Mouse (Mus musculus): ENCODE results near the gene Ubxn6. TPM values are rescaled to one million over a fixed set of nuclear protein-coding genes. Genes with fewer than 3 reads are reported as not detected.

Ubxn6 gene
- total RNA-seq, 2 experiments from 2014 or later, result 38.3 to 38.9 TPM

Other genes with a start within 250 kb of the Ubxn6 start
- 1 to 10 TPM; 3.3 to 4.0 TPM for gene Zfp119a, start 196.1 kb downstream of the Ubxn6 start, total RNA-seq (2021)
- 1 to 10 TPM; 3.1 to 3.6 TPM for gene Zfp959, start 182.9 kb downstream of the Ubxn6 start, total RNA-seq (2021)
- gene Zfp119b, start 125.5 kb downstream of the Ubxn6 start, total RNA-seq (2021), result 1 to 10 TPM; 3.1 to 3.7 TPM
- under 1 TPM; 0.33 to 0.47 TPM for gene Ebi3, start 122.4 kb downstream of the Ubxn6 start, total RNA-seq (2021)
- 10 to 100 TPM in 1 of 2 experiments, 1 to 10 TPM in 1; 9.3 to 10.3 TPM for gene Yju2, start 115.9 kb downstream of the Ubxn6 start, total RNA-seq (2021)
- gene Shd, start 104.6 kb downstream of the Ubxn6 start, total RNA-seq (2021), result under 1 TPM; 0.31 to 0.62 TPM
- gene Fsd1, start 88.5 kb downstream of the Ubxn6 start, total RNA-seq (2021), result under 1 TPM in 1 of 2 experiments, not detected in 1; 0.55 TPM
- 1 to 10 TPM; 3.9 to 4.4 TPM for gene Stap2, start 69.4 kb downstream of the Ubxn6 start, total RNA-seq (2021)
- gene Mpnd, start 69.3 kb downstream of the Ubxn6 start, total RNA-seq (2021), result 10 to 100 TPM; 32.8 to 38.4 TPM
- gene Sh3gl1, start 38.4 kb downstream of the Ubxn6 start, total RNA-seq (2021), result 10 to 100 TPM; 18.3 to 20.4 TPM
- gene Chaf1a, start 34.6 kb downstream of the Ubxn6 start, total RNA-seq (2021), result 1 to 10 TPM; 1.8 to 2.3 TPM
- gene Hdgfl2, start 4.6 kb upstream of the Ubxn6 start, total RNA-seq (2021), result 10 to 100 TPM; 27.7 TPM
- gene Plin4, start 34.8 kb upstream of the Ubxn6 start, total RNA-seq (2021), result 100 to 1,000 TPM; 127 to 310 TPM
- 10 to 100 TPM; 17.6 to 48.3 TPM for gene Plin5, start 42.6 kb upstream of the Ubxn6 start, total RNA-seq (2021)
- gene Lrg1, start 47.0 kb upstream of the Ubxn6 start, total RNA-seq (2021), result 1 to 10 TPM; 2.9 to 5.6 TPM
- gene Sema6b, start 65.3 kb upstream of the Ubxn6 start, total RNA-seq (2021), result 10 to 100 TPM in 1 of 2 experiments, 1 to 10 TPM in 1; 9.8 to 12.1 TPM
- gene Tnfaip8l1, start 87.4 kb upstream of the Ubxn6 start, total RNA-seq (2021), result 1 to 10 TPM; 3.5 TPM
- 10 to 100 TPM; 23.4 to 26.4 TPM for gene Mydgf, start 108.9 kb upstream of the Ubxn6 start, total RNA-seq (2021)
- gene Dpp9, start 143.9 kb upstream of the Ubxn6 start, total RNA-seq (2021), result 10 to 100 TPM; 20.8 to 22.0 TPM
- 100 to 1,000 TPM; 101 to 117 TPM for gene Fem1a, start 181.8 kb upstream of the Ubxn6 start, total RNA-seq (2021)
- gene Ticam1, start 201.8 kb upstream of the Ubxn6 start, total RNA-seq (2021), result 1 to 10 TPM; 5.3 to 7.1 TPM
- 10 to 100 TPM; 32.8 to 55.8 TPM for gene Plin3, start 217.8 kb upstream of the Ubxn6 start, total RNA-seq (2021)
- gene Arrdc5, start 225.3 kb upstream of the Ubxn6 start, total RNA-seq (2021), result not detected
- gene Uhrf1, start 228.3 kb upstream of the Ubxn6 start, total RNA-seq (2021), result 1 to 10 TPM; 5.4 to 7.4 TPM